Mouse (Mus musculus) myocyte (in vitro differentiated cells): ENCODE measurements around the gene Pkp2.

Source experiments
- MAX ChIP-seq: IDR thresholded peaks from one replicate; pipeline ENCODE4 v1.6.1; 2011; ENCODE audit warnings: low read depth, mild to moderate bottlenecking, control low read depth
- MYOG ChIP-seq, 3 experiments: IDR thresholded peaks; one replicate each; pipeline ENCODE4 v1.6.1; 2011; ENCODE audit warnings: control low read depth in 2 of 3, low read depth in 2 of 3, mild to moderate bottlenecking in 2 of 3; ENCODE audit not compliant: insufficient read length in 2 of 3, control insufficient read depth in 1 of 3, insufficient read depth in 1 of 3
- POLR2A ChIP-seq: IDR thresholded peaks from one replicate; pipeline ENCODE4 v1.6.1; 2011; ENCODE audit warnings: low read depth, mild to moderate bottlenecking, control low read depth, moderate library complexity; ENCODE audit not compliant: insufficient read length

DNA sequence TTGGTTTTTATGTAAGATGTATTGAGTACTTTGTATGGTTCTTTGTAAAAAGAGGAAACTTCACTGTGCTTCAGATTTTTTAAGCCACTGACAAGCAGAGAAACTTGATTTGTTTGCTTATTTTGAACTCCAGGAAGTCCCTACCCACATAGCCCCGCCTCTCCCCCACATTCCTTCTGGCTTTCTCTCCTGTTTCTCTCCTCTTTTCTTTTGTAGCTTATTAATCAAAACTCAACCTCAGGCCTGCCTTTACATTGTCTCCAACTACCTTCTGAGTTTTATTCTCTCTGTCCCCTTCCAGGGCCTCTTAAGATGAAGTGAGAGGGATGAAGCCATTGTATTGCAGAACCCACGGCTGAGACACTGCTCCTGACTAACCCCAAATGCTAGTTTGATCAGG lies 31.6 kb downstream of the Pkp2 start:
- TF ChIP-seq MYOG (IDR thresholded peaks at IDR 0.05; ENCODE audit: control insufficient read depth in 1 of 3, insufficient read depth in 1 of 3, insufficient read length in 2 of 3, low read depth in 2 of 3) (no peak), POLR2A (no peak), MAX (no peak)
